Mouse (Mus musculus) retina, embryonic 14.5 days (tissue): Measurements from ENCODE around the gene Irgc1.
"Not testable (repeated sequence)": the region's sequence is repeated elsewhere in the genome, so short reads cannot be mapped to it uniquely, and the experiment has no call there.

Experiments used
- DNase-seq: peaks from one replicate; pipeline ENCODE4 v3.0.0-alpha.2; 2015; ENCODE audit warnings: low spot score

Irgc1 gene

GRCm38 (mm10) chr7:24451855-24452311 is at the start of gene Irgc1:
Gene Irgc1, minus strand, starts transcription at chr7:24452297.
- no peak for DNase-seq

DNA sequence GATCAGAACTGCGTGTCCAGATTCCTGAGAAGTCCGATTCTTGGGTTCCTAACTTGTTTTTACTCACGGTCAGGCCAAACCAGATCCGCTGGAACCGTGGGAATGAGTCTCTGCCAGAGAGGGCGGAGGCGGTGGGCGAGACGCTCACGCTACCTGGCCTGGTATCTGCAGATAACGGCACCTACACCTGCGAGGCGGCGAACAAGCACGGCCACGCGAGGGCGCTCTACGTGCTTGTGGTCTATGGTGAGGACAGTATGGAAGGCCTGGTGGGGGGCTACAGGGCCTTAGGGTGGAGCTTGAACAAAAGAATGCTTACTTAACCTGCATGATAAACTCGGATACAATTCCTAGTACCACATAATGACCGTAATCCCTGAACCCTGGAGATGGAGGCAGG is 49.4 kb upstream of the Irgc1 start:
- no peak for DNase-seq

DNA sequence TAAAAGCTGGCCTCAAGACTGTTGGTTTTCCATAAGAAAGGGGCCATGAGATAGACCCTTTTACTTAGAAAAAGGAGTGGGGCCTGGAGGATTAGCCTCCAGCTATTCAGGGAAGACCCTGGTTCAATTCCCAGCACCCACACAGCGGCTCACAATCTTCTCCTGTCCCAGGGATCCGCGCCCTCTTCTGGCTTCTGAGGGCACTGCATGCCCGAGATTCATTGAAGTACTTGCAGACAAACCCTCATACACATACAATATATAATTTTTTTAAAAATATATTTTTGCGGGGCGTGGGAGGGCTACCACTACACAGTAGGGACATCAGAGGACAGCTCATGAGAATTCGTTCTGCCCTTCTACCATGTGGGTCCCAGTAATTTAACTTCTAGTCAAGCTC is 48.8 kb upstream of the Irgc1 start:
- peak; percentile 45 for DNase-seq

DNA sequence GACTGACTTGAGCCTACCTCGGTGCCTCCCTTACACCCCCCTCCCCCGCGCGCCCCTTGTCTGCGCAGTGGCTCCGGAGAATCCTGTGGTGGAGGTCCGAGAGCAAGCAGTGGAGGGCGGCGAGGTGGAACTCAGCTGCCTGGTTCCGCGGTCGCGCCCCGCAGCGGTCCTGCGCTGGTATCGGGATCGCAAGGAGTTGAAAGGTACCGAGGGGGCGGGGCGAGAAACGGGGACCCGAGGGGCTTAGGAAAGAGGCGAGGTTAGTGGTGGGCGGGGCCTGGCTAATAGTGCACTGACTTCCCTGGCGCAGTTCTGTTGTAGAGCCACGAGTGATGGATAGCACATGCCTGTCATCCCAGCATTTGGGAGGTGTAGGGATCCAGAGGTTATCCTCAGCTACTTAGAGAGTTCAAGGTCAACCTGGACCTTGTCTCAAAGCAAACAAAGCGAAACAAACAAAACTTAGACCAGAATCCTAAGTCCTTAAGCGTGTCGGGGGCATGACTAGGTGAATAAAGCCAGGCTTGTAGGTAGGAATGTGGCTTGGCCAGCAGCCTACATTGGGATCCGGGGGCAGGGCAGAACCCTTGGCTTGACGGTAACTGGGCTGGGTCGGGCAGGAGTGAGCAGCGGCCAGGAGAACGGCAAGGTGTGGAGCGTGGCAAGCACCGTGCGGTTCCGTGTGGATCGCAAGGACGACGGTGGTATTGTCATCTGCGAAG is 47.9 kb upstream of the Irgc1 start:
- DNase-seq: peak; percentile 42

DNA sequence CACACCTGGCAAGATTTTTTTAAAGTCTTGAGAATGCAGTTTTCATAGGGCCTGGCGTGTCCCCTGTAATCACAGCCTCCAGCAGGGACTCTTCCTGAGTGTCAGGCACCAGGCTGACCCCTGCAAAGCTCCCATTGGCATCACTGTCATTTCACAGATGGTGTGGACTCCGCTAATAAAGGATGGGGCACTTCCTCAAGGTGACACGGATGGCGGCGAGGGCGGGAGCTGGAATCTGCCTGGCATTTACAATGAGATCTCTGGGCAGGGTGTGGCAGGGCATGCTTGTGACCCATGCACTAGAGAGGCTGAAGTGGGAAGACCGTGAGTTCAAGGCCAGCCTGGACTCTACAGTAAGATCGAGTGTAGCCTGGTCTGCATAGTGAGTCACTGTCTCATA is 36.2 kb upstream of the Irgc1 start:
- no peak for DNase-seq

DNA sequence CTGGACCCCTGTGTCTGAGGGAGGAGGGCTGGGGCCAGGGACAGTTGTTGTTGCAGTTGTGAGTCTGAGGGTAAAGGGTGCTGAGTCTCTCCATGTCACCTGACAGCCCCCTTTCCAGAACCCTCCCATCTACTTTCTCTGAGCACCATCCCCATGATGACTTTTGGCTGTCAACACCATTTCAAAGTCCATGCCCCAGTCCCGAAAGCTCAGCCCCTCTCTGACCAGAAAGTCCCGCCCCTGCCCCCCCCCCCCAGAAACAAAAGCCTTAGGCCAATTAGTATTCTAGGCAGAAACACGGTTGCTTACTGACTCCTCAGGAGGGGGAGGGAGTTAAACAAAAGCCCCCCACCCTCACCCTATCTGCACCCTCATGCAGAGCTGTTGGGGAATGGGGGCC is 35.3 kb upstream of the Irgc1 start:
- DNase-seq: no peak

- peak; percentile 49 for DNase-seq
Observed at GRCm38 (mm10) chr7:24486654-24487130, 34.6 kb upstream of the Irgc1 start.

- DNase-seq: no peak
Observed at GRCm38 (mm10) chr7:24485481-24485880, 33.4 kb upstream of the Irgc1 start.

- not testable (repeated sequence) for DNase-seq
Observed at GRCm38 (mm10) chr7:24483291-24483690, 31.2 kb upstream of the Irgc1 start.

DNA sequence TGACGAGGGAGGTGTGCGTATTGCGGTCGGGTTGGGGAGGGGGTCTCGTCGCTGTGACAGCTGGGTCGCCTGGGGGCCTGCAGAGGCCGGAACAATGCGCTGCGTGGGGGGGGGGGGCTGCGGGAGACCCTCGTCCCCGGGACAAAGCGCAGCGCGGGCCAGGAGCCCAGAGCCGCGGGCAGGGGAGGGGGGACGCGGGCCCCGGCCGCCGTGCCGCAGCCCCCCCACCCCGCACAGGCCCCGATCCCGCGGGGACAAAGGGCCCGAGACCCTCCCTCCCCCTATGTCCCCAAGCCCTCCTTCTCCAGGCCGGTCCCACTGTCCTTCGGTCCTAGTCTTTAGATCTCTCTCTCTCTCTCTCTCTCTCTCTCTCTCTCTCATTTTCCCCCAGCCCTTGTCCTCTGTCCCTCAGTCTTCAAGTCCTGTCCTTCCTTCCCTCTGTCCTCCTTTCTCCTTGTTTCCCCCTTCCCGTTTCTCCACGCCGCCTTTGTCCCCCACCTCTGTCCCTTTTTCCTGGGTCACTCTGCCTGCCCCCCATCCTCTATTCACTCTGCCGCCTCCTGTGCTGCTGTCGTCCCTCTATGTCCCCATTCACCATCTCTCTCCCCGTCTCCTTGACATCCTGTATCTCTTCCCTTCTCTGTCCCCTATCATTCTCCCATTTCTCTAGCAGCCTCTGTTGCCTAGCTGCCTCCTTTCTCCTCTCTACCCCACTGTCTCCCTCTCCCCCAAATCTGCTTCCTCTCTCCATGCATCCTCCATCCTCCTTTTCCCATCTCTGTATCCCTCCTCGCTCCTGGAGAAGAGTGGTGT is 30.3 kb upstream of the Irgc1 start:
- DNase-seq: no peak

DNA sequence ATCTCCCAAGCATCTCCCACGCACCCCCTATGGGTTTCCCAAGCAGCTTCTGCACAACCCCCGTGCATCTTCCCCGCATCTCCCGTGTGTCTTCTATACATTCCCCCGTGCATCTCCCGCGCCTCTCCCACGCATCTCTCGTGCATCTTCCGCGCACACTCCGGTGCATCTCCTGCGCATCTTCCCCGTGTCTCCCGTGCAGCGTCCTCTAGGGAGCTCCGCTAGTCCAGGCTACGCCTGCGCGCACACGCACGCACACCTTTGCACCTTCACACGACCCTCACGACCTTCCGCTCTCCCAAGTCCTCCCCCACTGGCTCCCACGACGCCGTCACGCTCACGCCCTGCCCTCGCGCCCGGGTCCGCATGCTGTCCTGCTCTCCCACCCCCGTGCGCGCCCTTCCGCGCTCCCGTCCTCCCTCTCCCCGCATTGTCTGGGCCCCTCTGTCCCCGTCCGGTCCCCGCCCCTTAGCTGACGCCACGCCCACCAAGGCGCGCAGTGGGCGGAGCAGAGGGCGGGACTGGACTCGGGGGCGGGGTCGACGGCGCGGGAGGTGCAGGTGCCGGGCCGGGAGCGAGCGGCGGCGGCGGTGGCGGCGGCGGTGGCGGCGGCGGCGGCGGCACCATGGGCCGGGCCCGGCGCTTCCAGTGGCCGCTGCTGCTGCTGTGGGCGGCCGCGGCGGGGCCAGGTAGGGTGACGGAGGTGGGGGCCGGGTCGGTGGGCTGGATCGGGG is 29.5 kb upstream of the Irgc1 start, which contains the start of gene Cadm4:
Gene Cadm4, plus strand, starts transcription at position 550 of the 734 bp plus-strand sequence.
- peak; percentile 87 for DNase-seq

GRCm38 (mm10) chr7:24480986-24481473 is 28.9 kb upstream of the Irgc1 start:
- no peak for DNase-seq

- DNase-seq: peak; percentile 40
Observed at GRCm38 (mm10) chr7:24480121-24480941, 28.2 kb upstream of the Irgc1 start.

DNA sequence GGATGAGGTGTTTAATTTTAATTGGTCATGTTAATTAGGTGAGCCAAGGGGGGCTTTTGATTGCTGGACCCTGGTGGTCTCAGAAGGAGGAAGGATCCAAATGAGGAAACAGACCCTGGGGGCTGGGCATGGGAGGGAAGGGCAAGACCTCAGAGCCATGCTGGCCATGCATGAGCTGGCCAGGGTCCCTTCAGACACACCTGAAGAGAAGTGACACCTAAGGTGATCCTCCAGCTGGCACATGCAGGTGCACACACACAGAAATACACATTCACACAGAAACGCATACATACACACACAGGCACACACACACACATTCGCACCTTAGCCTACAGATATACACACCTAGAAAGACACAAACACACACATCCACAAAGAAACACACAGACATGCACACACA is 27.6 kb upstream of the Irgc1 start:
- no peak for DNase-seq

DNA sequence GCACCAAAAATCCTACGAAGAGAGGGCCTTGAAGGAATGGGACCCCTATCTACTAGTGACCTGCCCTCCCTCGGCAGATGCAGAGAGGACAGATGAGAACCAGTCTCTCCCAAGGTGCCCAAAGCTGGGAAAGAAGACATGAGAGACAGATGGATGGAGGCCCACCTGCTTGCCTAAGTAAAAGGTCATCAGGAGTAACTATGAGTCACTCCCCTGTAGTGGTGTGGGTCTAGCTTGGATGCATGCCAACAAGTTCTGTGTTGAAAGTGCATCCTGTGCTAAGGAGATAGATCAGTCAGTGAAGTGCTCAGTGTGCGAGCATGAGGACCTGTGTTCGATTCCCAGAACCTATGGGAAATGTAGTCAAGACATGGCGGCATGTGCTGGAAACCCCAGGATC is 26.8 kb upstream of the Irgc1 start:
- no peak for DNase-seq

DNA sequence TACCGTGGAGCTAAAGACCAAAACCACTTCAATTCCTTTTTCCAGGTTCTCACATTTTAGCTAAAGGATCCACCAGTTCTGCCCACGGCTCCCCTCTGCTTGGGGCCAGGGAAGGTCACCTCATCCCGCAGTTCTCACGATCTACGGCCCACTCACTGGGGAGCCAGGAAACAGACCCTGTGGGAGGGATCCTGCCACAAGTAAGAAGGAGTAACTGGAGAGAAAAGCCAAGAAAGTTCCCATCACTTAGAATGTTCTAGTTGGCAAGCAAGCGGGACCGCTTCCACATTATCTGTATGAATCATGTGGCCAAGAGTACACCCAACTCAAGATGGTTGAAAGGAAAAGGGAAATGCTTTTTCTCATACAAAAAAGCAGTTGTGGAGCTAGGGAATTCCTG is 24.8 kb upstream of the Irgc1 start:
- DNase-seq: no peak

DNA sequence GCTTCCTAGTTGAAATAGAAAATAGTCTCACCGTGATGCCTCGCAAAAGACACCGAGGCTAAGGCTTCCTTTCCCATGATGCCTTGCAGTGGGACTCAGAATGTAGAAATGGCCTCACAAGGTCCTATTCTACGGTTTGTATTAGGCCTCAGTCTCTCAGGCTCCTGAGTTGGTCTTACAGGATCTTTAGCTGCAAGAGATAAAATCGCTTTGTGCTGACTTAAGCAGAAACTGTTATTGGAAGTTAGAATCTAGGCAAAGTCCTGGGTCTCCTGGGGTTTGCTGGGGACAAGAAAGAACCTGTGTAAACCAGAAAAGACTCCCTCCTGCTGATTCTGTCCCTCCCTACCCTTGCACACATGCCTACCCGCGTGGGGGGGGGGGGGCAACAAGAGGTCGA is 24.2 kb upstream of the Irgc1 start:
- DNase-seq: no peak

GRCm38 (mm10) chr7:24474811-24475506 is 22.9 kb upstream of the Irgc1 start:
- peak; percentile 39 for DNase-seq

GRCm38 (mm10) chr7:24473913-24474529 is 21.9 kb upstream of the Irgc1 start:
- peak; percentile 79 for DNase-seq

DNA sequence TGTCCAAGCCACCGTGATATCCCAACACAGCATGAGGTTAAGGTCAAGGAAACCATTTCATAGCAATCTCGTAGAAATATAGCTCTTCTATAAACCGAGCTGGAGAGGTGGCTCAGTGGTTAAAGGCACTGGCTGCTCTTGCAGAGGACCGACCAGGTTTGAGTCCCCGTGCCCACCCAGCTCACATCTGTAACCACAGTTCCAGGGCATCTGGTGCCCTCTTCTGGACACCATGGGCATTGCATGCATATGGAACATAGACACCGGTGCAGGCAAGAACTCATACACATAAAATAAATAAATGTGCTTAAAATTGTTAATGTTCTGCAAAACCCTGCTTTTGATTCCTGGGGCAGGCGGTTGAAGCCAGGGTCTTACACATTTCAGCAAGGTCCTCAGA is 20.8 kb upstream of the Irgc1 start:
- peak; percentile 61 for DNase-seq
